Mouse (Mus musculus) bone marrow macrophage, adult 2 months (primary cell): Measurements from ENCODE around the gene Ypel3.

Experiments
- CTCF ChIP-seq: IDR thresholded peaks from 2 replicates; pipeline ENCODE4 v1.5.1; 2012; ENCODE audit warnings: low read depth, mild to moderate bottlenecking, low read length, moderate library complexity
- POLR2A ChIP-seq: IDR thresholded peaks from 2 replicates; pipeline ENCODE4 v1.6.1; 2012; ENCODE audit warnings: mild to moderate bottlenecking, low read depth, low read length, borderline replicate concordance

GRCm38 (mm10) chr7:126803751-126804150 lies 27.0 kb downstream of the Ypel3 start:
- TF ChIP-seq CTCF (no peak), POLR2A (no peak)
